Mouse (Mus musculus) cerebellum, adult 9-10 months (tissue): ENCODE data around the gene Gemin6.
"Not testable (repeated sequence)": the region's sequence is repeated elsewhere in the genome, so short reads cannot be mapped to it uniquely, and the experiment has no call there.

Experiments
- DNase-seq: peaks from one replicate; pipeline ENCODE4 v3.0.0; 2022

Gene Gemin6

GRCm38 (mm10) chr17:80235477-80235876, 11.2 kb downstream of the Gemin6 start:
- no peak for DNase-seq

GRCm38 (mm10) chr17:80236805-80237204, 12.6 kb downstream of the Gemin6 start:
- DNase-seq: no peak

- no peak for DNase-seq
These were observed 13.2 kb downstream of the Gemin6 start for GRCm38 (mm10) chr17:80237475-80237874.

GRCm38 (mm10) chr17:80241594-80241993, 17.4 kb downstream of the Gemin6 start:
- DNase-seq: no peak

- DNase-seq: no peak
These were observed 18.9 kb downstream of the Gemin6 start for GRCm38 (mm10) chr17:80243116-80243515.

- no peak for DNase-seq
These were observed 28.7 kb downstream of the Gemin6 start for GRCm38 (mm10) chr17:80252757-80253525.

GRCm38 (mm10) chr17:80254421-80254820, 30.2 kb downstream of the Gemin6 start:
- no peak for DNase-seq

GRCm38 (mm10) chr17:80255208-80255607, 31.0 kb downstream of the Gemin6 start:
- no peak for DNase-seq

- DNase-seq: peak; percentile 73
These were observed 42.8 kb downstream of the Gemin6 start for GRCm38 (mm10) chr17:80267065-80267464.

GRCm38 (mm10) chr17:80268151-80268550, 43.9 kb downstream of the Gemin6 start:
- no peak for DNase-seq

- not testable (repeated sequence) for DNase-seq
These were observed 46.4 kb downstream of the Gemin6 start for GRCm38 (mm10) chr17:80270622-80271021.
